Mouse (Mus musculus): ENCODE results near the gene Fubp1. TPM values are rescaled to one million over a fixed set of nuclear protein-coding genes. Genes with fewer than 3 reads are reported as not detected.

Gene Fubp1
- 219 TPM for polyA plus RNA-seq (2017; shearing (Covaris generic))

GRCm38 (mm10) chr3:152209967-152210634 lies at the start of gene Fubp1, which contains the start of gene Dnajb4:
Fubp1 (plus strand) TSS chr3:152210422.
Dnajb4 (minus strand) TSS chr3:152210302.

GRCm38 (mm10) chr3:152166099-152166423 lies 44.2 kb upstream of the Fubp1 start, which contains the start of gene Gipc2:
Gipc2 (minus strand) TSS chr3:152166230.

GRCm38 (mm10) chr3:152266036-152266421 lies 55.8 kb downstream of the Fubp1 start, which contains the start of gene Nexn:
Nexn (minus strand) TSS chr3:152266350.

Other genes starting within 250 kb of the Fubp1 start
- not detected for gene Gipc2, start 44.2 kb upstream of the Fubp1 start, polyA plus RNA-seq (2017; shearing (Covaris generic))
- 11.9 TPM for gene Dnajb4, start 120 bp upstream of the Fubp1 start, polyA plus RNA-seq (2017; shearing (Covaris generic))
- gene Nexn, start 55.9 kb downstream of the Fubp1 start, polyA plus RNA-seq (2017; shearing (Covaris generic)) = 0.53 TPM
- gene Miga1, start 130.0 kb downstream of the Fubp1 start, polyA plus RNA-seq (2017; shearing (Covaris generic)) = 18.7 TPM
- gene Usp33, start 136.1 kb downstream of the Fubp1 start, polyA plus RNA-seq (2017; shearing (Covaris generic)) = 68.7 TPM
- 60.3 TPM for gene Zzz3, start 185.1 kb downstream of the Fubp1 start, polyA plus RNA-seq (2017; shearing (Covaris generic))

Data from CD4-positive, CD25-positive, alpha-beta regulatory T cell (primary cell).